Mouse (Mus musculus) macrophage (primary cell): Measurements from ENCODE around the gene Samhd1. TPM values are rescaled to one million over a fixed set of nuclear protein-coding genes. Genes with fewer than 3 reads are reported as not detected.

ENCODE experiments used
- H3K27ac ChIP-seq: fragments of 350-480 bp; formaldehyde crosslinking; 2 replicates; pipeline ENCODE4 v1.9.0; 2021
- H3K36me3 ChIP-seq: fragments of 350-480 bp; formaldehyde crosslinking; 2 replicates; pipeline ENCODE4 v1.9.0; 2021; ENCODE audit errors: inconsistent target
- H3K4me3 ChIP-seq: fragments of 350-480 bp; formaldehyde crosslinking; 2 replicates; pipeline ENCODE4 v1.9.0; 2021; ENCODE audit errors: inconsistent target
- H3K79me2 ChIP-seq: fragments of 350-480 bp; formaldehyde crosslinking; 2 replicates; pipeline ENCODE4 v1.9.0; 2021; ENCODE audit errors: inconsistent target
- WGBS: methylation state at CpG from one replicate; pipeline ENCODE4 v1.1.7; 2026; ENCODE audit warnings: inconsistent platforms; ENCODE audit not compliant: missing documents; 5-methylcytosine and 5-hydroxymethylcytosine counted together
- polyA plus RNA-seq: library from polyadenylated mRNA; stranded (reverse); fragments of 250-400 nt; gene quantifications from 3 replicates; pipeline ENCODE4 v1.2.4, GENCODE M21; 2018; ENCODE audit warnings: inconsistent platforms

Gene Samhd1
- polyA plus RNA-seq, 1 experiment from 2014 or later: 460 TPM

DNA sequence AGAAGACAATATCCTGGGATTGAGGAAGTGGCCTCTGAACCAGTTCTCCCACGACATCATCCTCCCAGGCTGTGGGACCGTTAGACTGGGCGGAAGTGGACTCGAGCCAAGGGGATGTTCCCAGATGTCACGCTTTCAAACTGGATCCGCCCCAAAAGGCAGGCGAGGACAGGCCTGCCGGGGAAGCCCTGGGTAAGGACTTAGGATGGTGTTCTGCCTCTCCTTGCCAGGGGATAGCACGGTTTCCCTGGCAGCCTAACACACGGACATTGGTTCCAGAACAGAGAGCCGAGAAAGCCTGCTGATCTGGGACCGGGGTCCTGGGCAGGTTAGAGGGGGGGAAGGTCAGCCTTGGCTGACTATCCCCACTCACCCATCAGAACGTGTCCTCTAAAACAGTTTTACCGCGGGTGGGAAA is 57.4 kb downstream of the Samhd1 start:
- peak overlapping the region; percentile 76 for H3K27ac ChIP-seq
- 6% methylated on average over 7 of the region's 15 CpGs for WGBS
- peak overlapping the region; percentile 74 for H3K4me3 ChIP-seq
- no peaks in the 10 kb centered on the region for H3K36me3 ChIP-seq
- H3K79me2 ChIP-seq: peaks cover 55% of the 10 kb centered on the region

DNA sequence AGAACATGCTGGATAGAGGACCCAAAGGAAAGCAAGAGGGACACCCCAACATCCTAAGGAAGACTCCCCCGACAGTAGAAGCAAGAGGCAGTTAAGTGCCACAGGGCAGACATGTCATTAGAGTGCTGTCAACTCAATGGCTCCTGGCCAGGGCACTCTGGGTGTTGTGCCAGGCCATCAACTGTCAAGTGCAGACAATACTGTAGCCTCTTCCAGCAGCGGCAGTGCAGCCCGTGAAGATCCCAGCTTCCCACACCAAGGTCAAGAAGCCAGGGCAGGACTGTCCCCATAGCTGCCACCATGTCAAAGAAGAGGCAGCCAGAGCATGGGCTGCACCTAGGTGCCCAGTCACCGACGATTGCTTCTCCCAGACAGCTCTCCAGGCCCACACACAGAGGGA is 57.9 kb downstream of the Samhd1 start:
- Histone ChIP-seq H3K4me3 (peak overlapping the region; percentile 74), H3K79me2 (peaks cover 59% of the 10 kb centered on the region), H3K36me3 (no peaks in the 10 kb centered on the region), H3K27ac (peak overlapping the region; percentile 76)
- 31% methylated on average over 5 of the region's 5 CpGs for WGBS

- H3K4me3 ChIP-seq: no peak overlapping the region
- H3K36me3 ChIP-seq: no peaks in the 10 kb centered on the region
- H3K27ac ChIP-seq: no peak overlapping the region
- WGBS: 90% methylated on average over 7 of the region's 7 CpGs
- peaks cover 65% of the 10 kb centered on the region for H3K79me2 ChIP-seq
These were observed 58.5 kb downstream of the Samhd1 start for GRCm38 (mm10) chr2:157076585-157076984.

DNA sequence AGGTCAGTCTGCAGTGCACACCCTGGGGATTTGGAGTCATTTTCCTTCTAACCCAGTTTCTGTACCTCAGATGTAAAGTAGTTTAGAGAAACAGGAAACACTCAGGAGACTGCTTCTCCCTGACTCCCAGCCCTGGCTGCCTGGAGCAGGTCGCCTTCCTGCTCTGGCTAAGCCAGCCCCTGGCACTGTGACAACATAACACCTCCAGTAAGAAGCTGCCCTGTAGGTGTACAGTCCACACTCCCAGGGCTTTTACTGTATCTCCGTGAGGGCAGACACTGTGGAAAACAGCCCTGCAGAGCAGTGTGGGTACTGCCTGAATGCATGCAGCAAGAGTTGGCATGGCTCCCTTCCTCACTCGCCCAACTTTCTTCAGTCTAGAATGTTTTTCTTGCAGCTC is 59.4 kb downstream of the Samhd1 start:
- Histone ChIP-seq H3K27ac (no peak overlapping the region), H3K4me3 (no peak overlapping the region), H3K36me3 (no peaks in the 10 kb centered on the region), H3K79me2 (peaks cover 72% of the 10 kb centered on the region)
- 73% methylated on average over 3 of the region's 3 CpGs for WGBS

GRCm38 (mm10) chr2:157075226-157075625 is 59.8 kb downstream of the Samhd1 start:
- WGBS: 68% methylated on average over 2 of the region's 3 CpGs
- Histone ChIP-seq H3K4me3 (no peak overlapping the region), H3K79me2 (peaks cover 72% of the 10 kb centered on the region), H3K27ac (no peak overlapping the region), H3K36me3 (no peaks in the 10 kb centered on the region)

DNA sequence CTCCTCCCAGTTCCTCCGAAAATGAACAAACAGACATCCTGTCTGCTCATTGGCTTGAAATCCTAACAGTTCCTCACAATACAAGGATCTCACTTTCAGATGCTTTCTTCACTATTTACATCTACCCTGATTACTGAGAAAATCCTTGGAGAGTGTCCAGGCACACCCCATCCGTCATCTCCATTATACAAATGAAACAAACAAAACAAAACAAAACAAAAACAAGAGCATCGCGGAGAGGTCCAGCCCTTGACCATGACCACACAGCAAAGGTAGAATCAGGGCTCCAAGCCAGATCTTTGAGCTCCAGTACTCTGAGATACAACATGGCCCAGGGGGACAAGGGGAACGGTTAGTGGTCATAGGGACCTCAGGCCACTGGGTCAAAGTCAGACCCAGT is 60.3 kb downstream of the Samhd1 start:
- H3K79me2 ChIP-seq: peaks cover 72% of the 10 kb centered on the region
- H3K27ac ChIP-seq: no peak overlapping the region
- no peak overlapping the region for H3K4me3 ChIP-seq
- 84% methylated on average over 5 of the region's 5 CpGs for WGBS
- H3K36me3 ChIP-seq: no peaks in the 10 kb centered on the region

GRCm38 (mm10) chr2:157074186-157074724 is 60.8 kb downstream of the Samhd1 start:
- H3K4me3 ChIP-seq: no peak overlapping the region
- peaks cover 73% of the 10 kb centered on the region for H3K79me2 ChIP-seq
- no peak overlapping the region for H3K27ac ChIP-seq
- no peaks in the 10 kb centered on the region for H3K36me3 ChIP-seq
- WGBS: 95% methylated on average over 9 of the region's 9 CpGs

DNA sequence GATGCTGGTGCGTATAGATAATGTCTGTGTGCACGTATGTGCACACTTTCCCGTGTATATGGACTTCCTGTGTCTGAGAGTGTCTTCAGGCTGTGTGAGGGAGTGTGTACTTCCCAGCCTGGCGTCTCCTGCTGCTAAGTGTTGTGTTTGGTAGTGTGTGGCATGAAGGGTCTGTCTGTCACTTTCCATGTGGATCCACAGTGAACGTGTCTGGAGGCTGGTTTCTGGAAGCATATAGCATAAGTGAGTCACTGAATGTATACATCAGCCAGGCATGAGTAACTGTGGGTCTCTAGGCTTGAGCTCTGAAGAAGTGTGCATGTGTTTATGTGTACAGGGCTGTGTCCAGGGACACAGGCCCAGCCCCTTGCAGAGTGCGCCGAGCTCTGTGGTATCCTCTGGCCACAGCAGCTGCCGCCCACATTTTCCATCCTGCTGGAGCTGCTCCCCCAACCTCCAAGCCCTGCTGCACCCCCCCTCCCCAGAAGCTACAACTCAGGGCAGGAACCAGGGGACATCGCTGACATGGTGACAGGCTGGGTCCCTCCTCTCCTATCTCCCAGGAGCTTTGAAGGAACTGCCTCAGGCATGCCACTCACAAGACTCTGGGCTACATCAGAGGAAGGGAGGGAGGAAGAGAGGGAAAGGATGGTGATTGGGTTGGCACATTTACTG is 61.5 kb downstream of the Samhd1 start:
- no peaks in the 10 kb centered on the region for H3K36me3 ChIP-seq
- no peak overlapping the region for H3K4me3 ChIP-seq
- no peak overlapping the region for H3K27ac ChIP-seq
- H3K79me2 ChIP-seq: peaks cover 80% of the 10 kb centered on the region
- WGBS: 83% methylated on average over 9 of the region's 9 CpGs

GRCm38 (mm10) chr2:157072316-157072990 is 62.6 kb downstream of the Samhd1 start:
- 93% methylated on average over 9 of the region's 9 CpGs for WGBS
- H3K36me3 ChIP-seq: no peaks in the 10 kb centered on the region
- peak overlapping the region; percentile 97; the same call in 1 of the 2 replicates for H3K27ac ChIP-seq
- H3K79me2 ChIP-seq: peaks cover 84% of the 10 kb centered on the region
- H3K4me3 ChIP-seq: no peak overlapping the region

DNA sequence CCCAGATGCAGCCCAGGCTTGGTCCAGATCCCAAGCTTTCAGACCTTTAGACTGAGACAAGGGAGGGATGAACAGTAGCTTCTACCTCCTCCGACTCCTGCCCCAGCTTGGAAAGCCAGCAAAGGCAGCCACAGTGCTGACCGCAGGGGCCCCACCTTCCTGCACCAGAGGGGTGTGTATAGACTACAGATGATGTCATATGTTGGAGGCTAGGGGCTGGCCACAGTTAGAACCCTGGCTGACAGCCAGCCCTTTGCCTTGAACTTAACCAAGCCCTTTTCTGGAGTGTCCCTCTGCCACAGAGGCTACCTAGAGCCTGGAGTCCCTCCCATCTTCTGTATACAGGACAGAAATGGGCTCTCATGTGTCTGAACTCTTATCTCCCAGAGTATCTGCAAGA is 63.5 kb downstream of the Samhd1 start:
- 7% methylated on average over 2 of the region's 2 CpGs for WGBS
- peak overlapping the region; percentile 97 for H3K27ac ChIP-seq
- H3K36me3 ChIP-seq: no peaks in the 10 kb centered on the region
- peaks cover 84% of the 10 kb centered on the region for H3K79me2 ChIP-seq
- no peak overlapping the region for H3K4me3 ChIP-seq

GRCm38 (mm10) chr2:157070365-157070764 is 64.7 kb downstream of the Samhd1 start:
- H3K4me3 ChIP-seq: no peak overlapping the region
- H3K27ac ChIP-seq: peak overlapping the region; percentile 97
- peaks cover 84% of the 10 kb centered on the region for H3K79me2 ChIP-seq
- 7% methylated on average over 8 of the region's 9 CpGs for WGBS
- H3K36me3 ChIP-seq: no peaks in the 10 kb centered on the region

GRCm38 (mm10) chr2:157069755-157070315 is 65.2 kb downstream of the Samhd1 start:
- Histone ChIP-seq H3K4me3 (no peak overlapping the region), H3K36me3 (no peaks in the 10 kb centered on the region), H3K79me2 (peaks cover 84% of the 10 kb centered on the region), H3K27ac (peak overlapping the region; percentile 97)
- 19% methylated on average over 3 of the region's 3 CpGs for WGBS

GRCm38 (mm10) chr2:157069355-157069735 is 65.7 kb downstream of the Samhd1 start:
- WGBS: 0% methylated on average over 3 of the region's 3 CpGs
- Histone ChIP-seq H3K79me2 (peaks cover 84% of the 10 kb centered on the region), H3K36me3 (no peaks in the 10 kb centered on the region), H3K27ac (peak overlapping the region; percentile 97), H3K4me3 (no peak overlapping the region)

- H3K4me3 ChIP-seq: no peak overlapping the region
- H3K27ac ChIP-seq: peak overlapping the region; percentile 97
- WGBS: 87% methylated on average over 14 of the region's 14 CpGs
- no peaks in the 10 kb centered on the region for H3K36me3 ChIP-seq
- peaks cover 80% of the 10 kb centered on the region for H3K79me2 ChIP-seq
These were observed 66.2 kb downstream of the Samhd1 start for GRCm38 (mm10) chr2:157068701-157069354.
